Mouse (Mus musculus): ENCODE data around the gene Hspb11.
A peak's percentile ranks its signal among the peaks of the same experiment; 100 is the strongest.

The Hspb11 gene

GRCm38 (mm10) chr4:107250494-107250893 is 2.9 kb upstream of the Hspb11 start:
- DNase-seq (ENCODE audit: low read depth, low spot score), result peak; percentile 72

GRCm38 (mm10) chr4:107252522-107252921 is 871 bp upstream of the Hspb11 start:
- no peak for DNase-seq (ENCODE audit: low read depth, low spot score)

GRCm38 (mm10) chr4:107254414-107254813 is 1.0 kb downstream of the Hspb11 start:
- DNase-seq (ENCODE audit: low read depth, low spot score), result no peak

- DNase-seq (ENCODE audit: low read depth, low spot score), result no peak
Measured at GRCm38 (mm10) chr4:107260001-107260400, 6.6 kb downstream of the Hspb11 start.

GRCm38 (mm10) chr4:107273683-107274082 is 20.3 kb downstream of the Hspb11 start:
- DNase-seq (ENCODE audit: low read depth, low spot score), result peak; percentile 64

GRCm38 (mm10) chr4:107274511-107274910 is 21.1 kb downstream of the Hspb11 start:
- DNase-seq (ENCODE audit: low read depth, low spot score), result peak; percentile 3

GRCm38 (mm10) chr4:107278188-107278707 is 24.9 kb downstream of the Hspb11 start:
- DNase-seq (ENCODE audit: low read depth, low spot score), result peak; percentile 15

- DNase-seq (ENCODE audit: low read depth, low spot score), result no peak
Measured at GRCm38 (mm10) chr4:107280843-107281475, 27.6 kb downstream of the Hspb11 start.

GRCm38 (mm10) chr4:107285446-107286200 is 32.2 kb downstream of the Hspb11 start:
- peak; percentile 40 for DNase-seq (ENCODE audit: low read depth, low spot score)

- DNase-seq (ENCODE audit: low read depth, low spot score), result no peak
Measured at GRCm38 (mm10) chr4:107286386-107286785, 33.0 kb downstream of the Hspb11 start.

- no peak for DNase-seq (ENCODE audit: low read depth, low spot score)
Measured at GRCm38 (mm10) chr4:107287517-107287916, 34.1 kb downstream of the Hspb11 start.

GRCm38 (mm10) chr4:107291611-107292272 is 38.3 kb downstream of the Hspb11 start:
- DNase-seq (ENCODE audit: low read depth, low spot score), result peak; percentile 71

- no peak for DNase-seq (ENCODE audit: low read depth, low spot score)
Measured at GRCm38 (mm10) chr4:107292273-107292662, 38.9 kb downstream of the Hspb11 start.

- no peak for DNase-seq (ENCODE audit: low read depth, low spot score)
Measured at GRCm38 (mm10) chr4:107298071-107298606, 44.7 kb downstream of the Hspb11 start.

GRCm38 (mm10) chr4:107299779-107300340 is 46.5 kb downstream of the Hspb11 start:
- DNase-seq (ENCODE audit: low read depth, low spot score), result no peak

- no peak for DNase-seq (ENCODE audit: low read depth, low spot score)
Measured at GRCm38 (mm10) chr4:107300371-107300770, 47.0 kb downstream of the Hspb11 start.

GRCm38 (mm10) chr4:107300902-107301555 is 47.6 kb downstream of the Hspb11 start:
- no peak for DNase-seq (ENCODE audit: low read depth, low spot score)

GRCm38 (mm10) chr4:107302221-107302620 is 48.8 kb downstream of the Hspb11 start:
- no peak for DNase-seq (ENCODE audit: low read depth, low spot score)

- no peak for DNase-seq (ENCODE audit: low read depth, low spot score)
Measured at GRCm38 (mm10) chr4:107302832-107303231, 49.4 kb downstream of the Hspb11 start.

GRCm38 (mm10) chr4:107303531-107303930 is 50.1 kb downstream of the Hspb11 start:
- no peak for DNase-seq (ENCODE audit: low read depth, low spot score)

GRCm38 (mm10) chr4:107306966-107307365 is 53.6 kb downstream of the Hspb11 start, which contains the start of gene Dio1:
Dio1 (minus strand) TSS chr4:107307169.
- peak; percentile 83 for DNase-seq (ENCODE audit: low read depth, low spot score)

Measured in brain, adult 2 months (tissue).